Mouse (Mus musculus) midbrain, embryonic 11.5 days (tissue): ENCODE data around the gene Gpc6. TPM values are rescaled to one million over a fixed set of nuclear protein-coding genes. Genes with fewer than 3 reads are reported as not detected.

ENCODE experiments used
- ATAC-seq: fragments of 200-750 bp; cut with Nextera tagmentation; 2 replicates; pipeline ENCODE4 v1.8.0; 2017; ENCODE audit warnings: moderate TSS enrichment, moderate library complexity; ENCODE audit not compliant: low FRiP score
- DNase-seq: peaks from one replicate; pipeline ENCODE4 v3.0.0; 2015; ENCODE audit warnings: low spot score; ENCODE audit errors: missing footprints
- H3K27ac ChIP-seq: fragments of 300-500 bp; sonication (generic); 2 replicates; pipeline ENCODE4 v1.5.1; 2014; ENCODE audit warnings: low read depth, low read length
- H3K27me3 ChIP-seq: fragments of 300-500 bp; sonication (generic); 2 replicates; pipeline ENCODE4 v1.6.1; 2014; ENCODE audit warnings: mild to moderate bottlenecking, low read length, moderate library complexity, mixed read lengths; ENCODE audit not compliant: control insufficient read depth, insufficient read depth
- H3K36me3 ChIP-seq: fragments of 300-500 bp; sonication (generic); 2 replicates; pipeline ENCODE4 v1.6.1; 2014; ENCODE audit warnings: mild to moderate bottlenecking, low read length, moderate library complexity, mixed read lengths; ENCODE audit not compliant: control insufficient read depth, insufficient read depth
- H3K4me1 ChIP-seq: fragments of 300-500 bp; sonication (generic); 2 replicates; pipeline ENCODE4 v1.6.1; 2014; ENCODE audit warnings: low read length; ENCODE audit not compliant: control insufficient read depth, insufficient read depth
- H3K4me2 ChIP-seq: fragments of 300-500 bp; sonication (generic); 2 replicates; pipeline ENCODE4 v1.6.1; 2014; ENCODE audit warnings: mild to moderate bottlenecking, moderate library complexity
- H3K4me3 ChIP-seq: fragments of 300-500 bp; sonication (generic); 2 replicates; pipeline ENCODE4 v1.5.1; 2014; ENCODE audit warnings: low read depth, low read length
- H3K9ac ChIP-seq: fragments of 300-500 bp; sonication (generic); 2 replicates; pipeline ENCODE4 v1.6.1; 2014; ENCODE audit warnings: low read length
- H3K9me3 ChIP-seq: fragments of 300-500 bp; sonication (generic); 2 replicates; pipeline ENCODE4 v1.6.1; 2016; ENCODE audit warnings: low read length; ENCODE audit not compliant: control insufficient read depth
- WGBS: fragments of 180-500 bp; shearing (Covaris S2); extraction: QIAGEN DNeasy Blood & Tissue Kit; methylation state at CpG from one replicate; pipeline ENCODE4 v1.1.7; 2014; 5-methylcytosine and 5-hydroxymethylcytosine counted together
- polyA plus RNA-seq: library from polyadenylated mRNA; unstranded; fragments of >200 nt; fragmentation: Nextera tagmentation; extraction: Ambion mirVana; gene quantifications from 2 replicates; pipeline ENCODE4 v1.2.1, GENCODE M21; 2014

Gpc6 gene
- polyA plus RNA-seq, 1 experiment from 2014 or later: 24.6 TPM

GRCm38 (mm10) chr14:117849591-117850505 is 924.7 kb downstream of the Gpc6 start:
- Histone ChIP-seq H3K4me1 (no peaks in the 10 kb centered on the region), H3K9me3 (no peaks in the 10 kb centered on the region), H3K27ac (no peak overlapping the region), H3K4me2 (no peak overlapping the region), H3K36me3 (no peaks in the 10 kb centered on the region), H3K4me3 (no peak overlapping the region), H3K27me3 (no peaks in the 10 kb centered on the region), H3K9ac (no peak overlapping the region)
- peak; percentile 26 for DNase-seq
- 87% methylated on average over 11 of the region's 11 CpGs for WGBS
- no peak for ATAC-seq

DNA sequence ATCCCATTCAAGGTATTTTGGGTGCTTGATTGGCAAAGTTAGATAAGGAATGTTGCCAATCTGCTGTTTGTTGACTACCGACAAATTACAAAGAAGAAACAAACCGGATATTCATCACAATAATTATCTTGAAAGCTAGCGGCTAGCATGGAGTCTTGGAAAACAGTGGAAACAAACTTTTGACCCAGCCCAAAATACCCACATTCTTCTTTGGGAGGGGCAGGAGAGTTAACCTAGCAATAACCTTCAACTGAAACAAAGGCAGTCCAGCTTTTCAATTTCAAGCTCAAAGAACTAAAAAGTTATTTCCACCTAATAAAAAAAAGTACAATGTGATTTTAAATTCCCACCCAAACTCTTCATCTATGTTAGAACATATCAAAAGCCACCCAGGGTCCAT is 927.2 kb downstream of the Gpc6 start:
- no peak for ATAC-seq
- no peaks in the 10 kb centered on the region for H3K27me3 ChIP-seq
- no peaks in the 10 kb centered on the region for H3K4me1 ChIP-seq
- no peak overlapping the region for H3K27ac ChIP-seq
- no peaks in the 10 kb centered on the region for H3K9me3 ChIP-seq
- no peak overlapping the region for H3K9ac ChIP-seq
- H3K4me3 ChIP-seq: no peak overlapping the region
- 96% methylated on average over 3 of the region's 3 CpGs for WGBS
- peak; percentile 12 for DNase-seq
- H3K4me2 ChIP-seq: no peak overlapping the region
- H3K36me3 ChIP-seq: no peaks in the 10 kb centered on the region

GRCm38 (mm10) chr14:117852842-117853241 is 927.7 kb downstream of the Gpc6 start:
- no peak overlapping the region for H3K4me3 ChIP-seq
- no peaks in the 10 kb centered on the region for H3K36me3 ChIP-seq
- 88% methylated on average over 2 of the region's 2 CpGs for WGBS
- H3K9ac ChIP-seq: no peak overlapping the region
- no peak overlapping the region for H3K4me2 ChIP-seq
- H3K27ac ChIP-seq: no peak overlapping the region
- ATAC-seq (no peak), DNase-seq (no peak)
- H3K9me3 ChIP-seq: no peaks in the 10 kb centered on the region
- no peaks in the 10 kb centered on the region for H3K27me3 ChIP-seq
- H3K4me1 ChIP-seq: no peaks in the 10 kb centered on the region

- ATAC-seq: no peak
- H3K4me2 ChIP-seq: no peak overlapping the region
Observed at GRCm38 (mm10) chr14:117854498-117854897, 929.4 kb downstream of the Gpc6 start.

DNA sequence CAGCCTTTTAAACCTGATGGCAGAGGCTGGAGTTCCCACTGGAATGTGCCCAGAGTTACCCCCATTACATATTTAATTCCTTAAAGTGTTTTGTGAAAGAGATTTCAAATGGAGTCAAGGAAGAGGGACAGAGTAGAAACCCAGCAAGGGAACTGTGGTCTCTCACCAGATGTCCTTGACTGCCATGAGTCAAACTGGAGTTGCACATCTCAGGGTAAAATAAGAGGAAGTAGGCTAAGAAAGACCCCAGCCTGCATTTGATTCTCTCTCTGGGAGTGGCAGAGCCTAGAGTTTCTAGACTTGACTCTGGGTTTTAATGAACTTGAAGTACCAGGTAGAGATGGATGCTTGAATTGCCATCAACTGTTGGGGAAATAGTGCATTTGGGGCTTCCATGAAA is 946.2 kb downstream of the Gpc6 start:
- H3K9ac ChIP-seq: no peak overlapping the region
- no peaks in the 10 kb centered on the region for H3K36me3 ChIP-seq

More at GRCm38 (mm10) chr14:117854498-117854897, 929.4 kb downstream of the Gpc6 start:
- no peaks in the 10 kb centered on the region for H3K4me1 ChIP-seq
- H3K36me3 ChIP-seq: no peaks in the 10 kb centered on the region
- WGBS: 89% methylated on average over 5 of the region's 5 CpGs
- H3K27me3 ChIP-seq: no peaks in the 10 kb centered on the region
- no peak overlapping the region for H3K9ac ChIP-seq
- no peak overlapping the region for H3K27ac ChIP-seq
- H3K9me3 ChIP-seq: no peaks in the 10 kb centered on the region
- H3K4me3 ChIP-seq: no peak overlapping the region
- peak; percentile 77 for DNase-seq

GRCm38 (mm10) chr14:117879313-117879712 is 954.2 kb downstream of the Gpc6 start:
- Histone ChIP-seq H3K27me3 (no peaks in the 10 kb centered on the region), H3K4me1 (peaks cover 8% of the 10 kb centered on the region), H3K9ac (no peak overlapping the region), H3K9me3 (no peaks in the 10 kb centered on the region), H3K4me3 (no peak overlapping the region), H3K4me2 (no peak overlapping the region), H3K27ac (no peak overlapping the region), H3K36me3 (no peaks in the 10 kb centered on the region)
- DNase-seq (no peak), ATAC-seq (no peak)
- WGBS: 94% methylated on average over 9 of the region's 9 CpGs

More for the DNA sequence above, 946.2 kb downstream of the Gpc6 start:
- Histone ChIP-seq H3K4me2 (no peak overlapping the region), H3K9me3 (no peaks in the 10 kb centered on the region), H3K27me3 (no peaks in the 10 kb centered on the region), H3K27ac (no peak overlapping the region), H3K4me3 (no peak overlapping the region), H3K4me1 (no peaks in the 10 kb centered on the region)
- DNase-seq (no peak), ATAC-seq (no peak)

- Histone ChIP-seq H3K9ac (no peak overlapping the region), H3K4me1 (peaks cover 8% of the 10 kb centered on the region), H3K27ac (no peak overlapping the region), H3K4me3 (no peak overlapping the region), H3K27me3 (no peaks in the 10 kb centered on the region), H3K36me3 (no peaks in the 10 kb centered on the region), H3K9me3 (no peaks in the 10 kb centered on the region), H3K4me2 (no peak overlapping the region)
- ATAC-seq (no peak), DNase-seq (peak; percentile 84)
- WGBS: 25% methylated on average over 6 of the region's 6 CpGs
Observed at GRCm38 (mm10) chr14:117881112-117881511, 956.0 kb downstream of the Gpc6 start.

GRCm38 (mm10) chr14:117882222-117882621 is 957.1 kb downstream of the Gpc6 start:
- Histone ChIP-seq H3K36me3 (no peaks in the 10 kb centered on the region), H3K27me3 (no peaks in the 10 kb centered on the region), H3K27ac (no peak overlapping the region), H3K9ac (no peak overlapping the region), H3K4me3 (no peak overlapping the region), H3K4me2 (no peak overlapping the region), H3K9me3 (no peaks in the 10 kb centered on the region), H3K4me1 (peaks cover 8% of the 10 kb centered on the region)
- WGBS: 53% methylated on average over 3 of the region's 3 CpGs
- DNase-seq: peak; percentile 92
- peak; percentile 56; the same call in 1 of the 2 replicates for ATAC-seq

DNA sequence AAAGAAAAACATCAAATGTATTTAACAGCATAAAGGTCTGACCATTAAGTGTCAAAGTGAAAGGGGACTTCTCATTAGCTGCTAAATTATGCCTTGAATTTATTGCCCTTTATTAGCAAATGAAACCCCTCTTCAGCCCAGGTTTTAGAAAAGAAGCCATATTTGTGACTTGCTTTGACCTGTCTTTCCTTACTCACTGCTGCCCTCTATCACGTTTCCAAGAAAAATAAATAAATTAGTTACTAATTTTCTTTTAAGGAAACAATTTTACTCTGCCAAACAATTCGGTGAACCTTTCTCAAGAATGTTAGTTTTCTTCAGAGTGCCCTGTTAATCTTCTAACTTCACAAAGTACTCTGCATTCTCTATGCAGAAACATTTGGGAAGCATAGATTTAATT is 964.5 kb downstream of the Gpc6 start:
- ATAC-seq (no peak), DNase-seq (no peak)
- Histone ChIP-seq H3K9me3 (no peaks in the 10 kb centered on the region), H3K27ac (no peak overlapping the region), H3K4me3 (no peak overlapping the region), H3K4me1 (peaks cover 4% of the 10 kb centered on the region), H3K4me2 (no peak overlapping the region), H3K27me3 (no peaks in the 10 kb centered on the region), H3K36me3 (no peaks in the 10 kb centered on the region), H3K9ac (no peak overlapping the region)
- 62% methylated on average over 2 of the region's 2 CpGs for WGBS
